Mouse (Mus musculus): ENCODE measurements around the gene Osmr.
"Not testable (repeated sequence)": the region's sequence is repeated elsewhere in the genome, so short reads cannot be mapped to it uniquely, and the experiment has no call there.

Osmr gene

DNA sequence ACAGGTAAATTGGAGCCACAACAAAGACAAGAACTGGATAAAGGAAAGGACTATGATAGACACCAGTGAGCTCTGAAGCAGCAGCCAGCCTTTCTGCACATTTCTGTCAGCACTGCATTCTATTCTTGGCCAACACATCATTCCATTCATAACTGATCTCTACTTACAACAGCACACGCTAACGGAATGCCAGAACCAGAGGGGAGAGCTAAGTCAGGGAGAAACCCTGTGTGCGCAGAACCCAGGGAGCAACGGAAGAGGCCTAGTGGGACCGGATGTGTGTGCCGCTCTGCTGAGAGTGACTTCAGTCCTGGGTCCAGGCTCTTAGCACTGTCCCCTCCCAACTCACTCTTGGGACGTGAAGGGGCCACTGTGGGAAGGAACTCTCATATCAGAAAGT is 13.2 kb downstream of the Osmr start:
- no peak for DNase-seq (ENCODE audit: low spot score in 2 of 2)

DNA sequence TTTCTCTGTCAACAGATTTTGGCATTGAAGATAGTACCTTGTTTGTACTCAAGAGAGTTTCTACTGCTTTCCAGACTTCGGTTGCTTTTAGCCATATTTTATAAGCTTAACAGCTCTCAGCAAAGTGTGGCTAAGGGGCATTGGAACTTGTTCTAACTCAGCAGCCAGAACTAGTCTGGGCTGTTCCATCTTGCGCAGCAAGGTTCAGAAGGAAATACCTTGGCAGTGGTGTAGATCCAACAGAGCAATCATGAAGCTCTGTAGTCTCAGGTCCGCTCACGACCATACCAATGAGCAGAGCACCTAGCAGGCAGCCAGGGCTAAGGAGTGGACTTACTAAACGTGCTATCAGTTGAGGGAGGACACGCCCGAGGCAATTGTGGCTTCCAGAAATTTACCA is 15.0 kb downstream of the Osmr start:
- DNase-seq (ENCODE audit: low spot score in 2 of 2) = no peak

GRCm38 (mm10) chr15:6858871-6859270 is 15.9 kb downstream of the Osmr start:
- DNase-seq (ENCODE audit: low spot score in 2 of 2) = no peak

GRCm38 (mm10) chr15:6857270-6857905 is 17.4 kb downstream of the Osmr start:
- no peak for DNase-seq (ENCODE audit: low spot score in 2 of 2)

GRCm38 (mm10) chr15:6849851-6850250 is 24.9 kb downstream of the Osmr start:
- DNase-seq (ENCODE audit: low spot score in 2 of 2) = no peak

- DNase-seq (ENCODE audit: low spot score in 2 of 2) = no peak
These were observed 34.6 kb downstream of the Osmr start for GRCm38 (mm10) chr15:6840199-6840598.

DNA sequence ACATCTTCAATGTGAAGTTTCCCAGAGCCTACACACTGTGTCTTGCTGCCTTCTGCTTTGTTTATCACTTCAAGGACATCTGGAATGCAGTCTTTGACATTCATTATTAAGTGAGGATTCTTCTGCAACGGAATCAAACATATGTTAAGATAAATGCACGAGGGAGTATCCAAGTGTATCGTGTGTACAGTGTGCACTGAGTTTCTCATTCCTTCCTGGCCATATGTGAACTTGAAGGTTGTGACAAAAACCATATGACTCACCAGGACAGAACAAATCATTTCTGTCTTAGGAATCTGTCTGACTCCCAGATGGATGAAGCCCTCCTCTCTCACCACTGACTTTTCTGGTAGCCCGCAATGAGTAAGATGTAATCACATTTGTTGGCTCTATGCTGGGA is 59.0 kb downstream of the Osmr start:
- DNase-seq (ENCODE audit: low spot score in 2 of 2) = no peak

- DNase-seq (ENCODE audit: low spot score in 2 of 2) = not testable (repeated sequence)
These were observed 73.6 kb downstream of the Osmr start for GRCm38 (mm10) chr15:6801212-6801611.

DNA sequence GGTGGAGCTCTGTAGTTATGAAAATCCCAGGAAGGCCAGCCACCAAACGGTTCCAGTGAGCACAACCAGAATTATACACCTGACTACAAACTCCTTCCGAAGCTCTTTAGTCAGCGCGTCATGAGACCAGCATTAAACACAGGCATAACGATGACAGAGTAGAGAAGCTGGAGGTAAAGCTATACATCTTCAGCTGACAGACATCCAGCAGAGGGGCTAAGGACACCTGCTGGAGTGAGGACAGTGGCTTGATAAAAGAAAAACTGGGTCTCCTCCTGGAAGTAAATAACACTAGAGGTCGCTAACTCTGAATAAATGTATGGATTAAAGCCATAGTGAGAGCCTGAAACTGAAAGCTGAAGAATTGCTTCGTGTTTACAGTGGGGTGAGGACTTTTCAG is 81.9 kb downstream of the Osmr start:
- DNase-seq (ENCODE audit: low spot score in 2 of 2) = no peak

- no peak for DNase-seq (ENCODE audit: low spot score in 2 of 2)
These were observed 83.1 kb downstream of the Osmr start for GRCm38 (mm10) chr15:6791648-6792047.

DNA sequence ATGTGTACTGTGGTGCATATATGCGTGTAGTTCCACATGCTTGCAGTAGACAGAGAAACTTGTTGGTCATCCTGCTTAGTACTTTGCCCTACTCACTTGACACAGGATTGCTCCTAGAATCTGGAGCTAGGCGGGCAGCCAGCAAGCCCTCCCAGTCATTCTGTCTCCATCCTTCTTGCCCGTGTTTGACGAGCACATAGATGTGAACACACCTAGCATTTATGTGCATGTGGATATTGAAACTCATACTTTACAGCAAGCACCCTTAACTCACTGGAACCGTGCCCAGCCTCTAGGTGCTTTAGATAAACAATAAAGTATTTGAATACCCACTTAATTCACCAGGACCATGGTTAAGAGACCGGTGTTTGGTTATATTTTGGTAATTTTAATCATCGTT is 84.8 kb downstream of the Osmr start:
- DNase-seq (ENCODE audit: low spot score in 2 of 2) = no peak

- DNase-seq (ENCODE audit: low spot score in 2 of 2) = no peak
These were observed 87.5 kb downstream of the Osmr start for GRCm38 (mm10) chr15:6787236-6787635.

DNA sequence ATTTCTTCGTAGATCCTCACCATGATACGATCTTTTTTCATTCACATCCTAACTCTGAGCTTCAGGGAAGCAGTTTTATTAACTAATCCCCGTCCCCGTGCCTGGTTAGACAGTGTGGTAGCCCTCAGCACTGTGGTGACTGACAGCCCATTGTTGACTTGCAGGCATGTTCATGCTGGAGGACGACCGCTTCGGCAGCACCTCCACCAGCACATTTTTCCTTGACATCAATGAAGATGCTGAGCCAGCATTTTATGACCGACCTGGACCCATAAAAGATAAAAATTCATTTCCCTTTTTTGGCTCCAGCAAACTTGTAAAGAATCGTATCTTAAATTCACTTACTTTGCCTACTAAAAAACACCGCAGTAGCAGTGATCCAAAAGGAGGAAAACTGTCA is 88.6 kb downstream of the Osmr start:
- no peak for DNase-seq (ENCODE audit: low spot score in 2 of 2)

- no peak for DNase-seq (ENCODE audit: low spot score in 2 of 2)
These were observed 102.5 kb downstream of the Osmr start for GRCm38 (mm10) chr15:6772265-6772664.
